Mouse (Mus musculus) CD4-positive naive resting alpha-beta T cell, adult 76 days (primary cell): ENCODE results near the gene 4930467E23Rik. TPM values are rescaled to one million over a fixed set of nuclear protein-coding genes. Genes with fewer than 3 reads are reported as not detected.

Source experiments
- total RNA-seq: library from RNA; stranded (reverse); gene quantifications from one replicate; pipeline ENCODE4 v1.2.4, GENCODE M21; 2023

4930467E23Rik gene
- total RNA-seq = not detected

DNA sequence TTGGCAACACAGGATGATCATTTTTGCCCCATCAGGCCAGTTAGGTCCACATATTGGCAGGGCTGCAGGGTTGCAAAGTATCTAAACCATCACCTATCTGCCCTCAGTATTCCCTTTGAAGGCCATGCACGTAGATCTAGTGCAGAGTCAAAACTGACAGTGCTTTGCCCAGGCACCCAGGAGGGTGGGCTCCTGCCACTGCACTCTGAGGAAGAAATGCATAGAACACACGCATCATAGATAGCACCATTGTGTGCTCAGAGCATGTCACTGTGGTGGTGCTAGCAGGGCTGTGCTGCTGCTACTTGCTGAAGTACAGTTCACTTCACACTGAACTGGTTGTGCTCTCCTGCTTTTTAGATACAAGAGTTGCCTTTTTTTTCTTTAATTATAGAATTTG, at the start of gene 4930467E23Rik:
4930467E23Rik (plus strand) TSS at position 301 of the 400 bp plus-strand sequence.

Other genes starting within 250 kb of the 4930467E23Rik start
- gene Defb7, start 234.5 kb upstream of the 4930467E23Rik start, total RNA-seq = not detected
- not detected for gene Gm31371, start 173.8 kb downstream of the 4930467E23Rik start, total RNA-seq